Mouse (Mus musculus): ENCODE results near the gene Mpzl2.
"Not testable (repeated sequence)": the region's sequence is repeated elsewhere in the genome, so short reads cannot be mapped to it uniquely, and the experiment has no call there.

The Mpzl2 gene

GRCm38 (mm10) chr9:45034526-45034925 lies 5.1 kb upstream of the Mpzl2 start:
- DNase-seq (ENCODE audit: low spot score in 2 of 2): no peak

GRCm38 (mm10) chr9:45037803-45038202 lies 1.8 kb upstream of the Mpzl2 start:
- DNase-seq (ENCODE audit: low spot score in 2 of 2): not testable (repeated sequence)

GRCm38 (mm10) chr9:45040066-45040845 lies 657 bp downstream of the Mpzl2 start:
- DNase-seq (ENCODE audit: low spot score in 2 of 2): no peak

GRCm38 (mm10) chr9:45041131-45041838 lies 1.7 kb downstream of the Mpzl2 start:
- DNase-seq (ENCODE audit: low spot score in 2 of 2): no peak

GRCm38 (mm10) chr9:45042056-45042720 lies 2.6 kb downstream of the Mpzl2 start:
- DNase-seq (ENCODE audit: low spot score in 2 of 2): no peak

GRCm38 (mm10) chr9:45042947-45043346 lies 3.3 kb downstream of the Mpzl2 start:
- no peak for DNase-seq (ENCODE audit: low spot score in 2 of 2)

- no peak for DNase-seq (ENCODE audit: low spot score in 2 of 2)
Measured at GRCm38 (mm10) chr9:45046973-45047372, 7.4 kb downstream of the Mpzl2 start.

GRCm38 (mm10) chr9:45048511-45048910 lies 8.9 kb downstream of the Mpzl2 start:
- DNase-seq (ENCODE audit: low spot score in 2 of 2): peak in 1 of 2 experiments; percentile 41

GRCm38 (mm10) chr9:45049731-45050130 lies 10.1 kb downstream of the Mpzl2 start:
- DNase-seq (ENCODE audit: low spot score in 2 of 2): no peak

- no peak for DNase-seq (ENCODE audit: low spot score in 2 of 2)
Measured at GRCm38 (mm10) chr9:45050301-45050700, 10.7 kb downstream of the Mpzl2 start.

GRCm38 (mm10) chr9:45055082-45055713 lies 15.6 kb downstream of the Mpzl2 start, which contains the start of gene Mpzl3:
Gene Mpzl3, plus strand, starts transcription at chr9:45055186.
- DNase-seq (ENCODE audit: low spot score in 2 of 2): peak; percentile 84 to 89

- DNase-seq (ENCODE audit: low spot score in 2 of 2): no peak
Measured at GRCm38 (mm10) chr9:45058304-45058940, 18.8 kb downstream of the Mpzl2 start.

GRCm38 (mm10) chr9:45060151-45060550 lies 20.6 kb downstream of the Mpzl2 start:
- DNase-seq (ENCODE audit: low spot score in 2 of 2): no peak

- no peak for DNase-seq (ENCODE audit: low spot score in 2 of 2)
Measured at GRCm38 (mm10) chr9:45062677-45063076, 23.1 kb downstream of the Mpzl2 start.

- DNase-seq (ENCODE audit: low spot score in 2 of 2): no peak
Measured at GRCm38 (mm10) chr9:45064421-45064820, 24.8 kb downstream of the Mpzl2 start.

GRCm38 (mm10) chr9:45066735-45067134 lies 27.1 kb downstream of the Mpzl2 start:
- no peak for DNase-seq (ENCODE audit: low spot score in 2 of 2)

- no peak for DNase-seq (ENCODE audit: low spot score in 2 of 2)
Measured at GRCm38 (mm10) chr9:45071800-45072199, 32.2 kb downstream of the Mpzl2 start.

GRCm38 (mm10) chr9:45077859-45078258 lies 38.3 kb downstream of the Mpzl2 start:
- DNase-seq (ENCODE audit: low spot score in 2 of 2): no peak

- DNase-seq (ENCODE audit: low spot score in 2 of 2): no peak
Measured at GRCm38 (mm10) chr9:45079011-45079410, 39.4 kb downstream of the Mpzl2 start, which contains the start of gene Jaml. Gene Jaml, plus strand, starts transcription at chr9:45079183.

GRCm38 (mm10) chr9:45083132-45083531 lies 43.5 kb downstream of the Mpzl2 start:
- DNase-seq (ENCODE audit: low spot score in 2 of 2): no peak

GRCm38 (mm10) chr9:45084556-45084955 lies 45.0 kb downstream of the Mpzl2 start:
- no peak for DNase-seq (ENCODE audit: low spot score in 2 of 2)

Data from frontal cortex, postnatal 36 days (tissue).